25 mouse cellular contexts compared by ENCODE assay signal in genomic region chr8:84895963-84896362, GRCm38 (mm10). TPM values are rescaled to one million over a fixed set of nuclear protein-coding genes. Genes with fewer than 3 reads are reported as not detected.
"Had no signal": no experiment of that assay in that cellular context is flagged by ENCODE, and none has a peak within 500 bp of the region (broad histone marks: within the 10 kb centered on the region; RNA-seq: fewer than 3 reads in every experiment).

No protein-coding gene starts in this region.

- H3K4me3 ChIP-seq: lung, embryonic 15.5 days; megakaryocyte, embryonic 14.5 days; midbrain, embryonic 13.5 days; midbrain, embryonic 15.5 days; neural tube, embryonic 13.5 days; neural tube, embryonic 15.5 days; stomach, embryonic 15.5 days had no signal

- H3K36me3 ChIP-seq: lung, embryonic 15.5 days; midbrain, embryonic 15.5 days; stomach, embryonic 15.5 days had no signal

- ATAC-seq: liver, postnatal 0 days; lung, postnatal 0 days; midbrain, embryonic 13.5 days; midbrain, embryonic 15.5 days had no signal

- DNase-seq: liver, postnatal 0 days; lung, adult 2 months; lung, postnatal 14 days; lung, postnatal 36 days; retina, postnatal 1 day; right cerebral cortex, adult 18-20 months; right cerebral cortex, postnatal 25 days; right cerebral cortex, postnatal 4 days; spleen, adult 18-20 months; thymus, adult 2 months; thymus, postnatal 25 days; thymus, postnatal 4 days had no signal

- H3K27ac ChIP-seq: lung, embryonic 15.5 days; macrophage; midbrain, embryonic 13.5 days; midbrain, embryonic 15.5 days; neural tube, embryonic 13.5 days; neural tube, embryonic 15.5 days; stomach, embryonic 15.5 days; stomach, postnatal 0 days had no signal

- H3K9me3 ChIP-seq: lung, embryonic 15.5 days; megakaryocyte, embryonic 14.5 days; midbrain, embryonic 13.5 days; midbrain, embryonic 15.5 days; neural tube, embryonic 13.5 days; neural tube, embryonic 15.5 days; stomach, embryonic 15.5 days had no signal

- H3K27me3 ChIP-seq: lung, embryonic 15.5 days; midbrain, embryonic 15.5 days; stomach, embryonic 15.5 days had no signal

- H3K9ac ChIP-seq: liver, postnatal 0 days; lung, embryonic 15.5 days; midbrain, embryonic 13.5 days; midbrain, embryonic 15.5 days; neural tube, embryonic 13.5 days; neural tube, embryonic 15.5 days; stomach, embryonic 15.5 days had no signal

- H3K4me2 ChIP-seq: lung, embryonic 15.5 days; midbrain, embryonic 11.5 days; midbrain, embryonic 13.5 days; midbrain, embryonic 15.5 days; neural tube, embryonic 13.5 days; neural tube, embryonic 15.5 days; stomach, embryonic 15.5 days had no signal

RNA-seq across cellular contexts. Expression of gene Klf1, which starts 5.8 kb away (rescaled TPM):
- total RNA-seq: midbrain, postnatal 0 days; monocyte, adult 5-6 weeks had no signal
